Mouse (Mus musculus): ENCODE data around the gene Haus5. TPM values are rescaled to one million over a fixed set of nuclear protein-coding genes. Genes with fewer than 3 reads are reported as not detected.

Haus5 gene
- total and polyA plus RNA-seq, 3 experiments, result 32.3 to 50.9 (median 45.6) TPM

GRCm38 (mm10) chr7:30629013-30629412 lies 35.8 kb downstream of the Haus5 start:
- TF ChIP-seq CHD2 (IDR thresholded peaks at IDR 0.05; ENCODE audit: low read length) (0 out of 2 replicates have a peak, but pooled peaks have one; percentile 22), ZMIZ1 (IDR thresholded peaks at IDR 0.05; ENCODE audit: low read depth, low read length) (no peak), JUND (conservative IDR thresholded peaks at IDR 0.05; ENCODE audit: low read depth, low read length) (0 out of 2 replicates have a peak, but pooled peaks have one; percentile 33), BHLHE40 (IDR thresholded peaks at IDR 0.05; ENCODE audit: low read depth, low read length) (0 out of 2 replicates have a peak, but pooled peaks have one; percentile 33), MAFK (IDR thresholded peaks at IDR 0.05; ENCODE audit: insufficient replicate concordance, low read length) (no peak), CTCF (conservative IDR thresholded peaks at IDR 0.05 in 1 of 2, IDR thresholded peaks at IDR 0.05 in 1 of 2; ENCODE audit: low read depth in 2 of 2, low read length in 2 of 2) (peak in 1 of 2 experiments; percentile 31; a peak in 2 of 4 replicates), TBP (conservative IDR thresholded peaks at IDR 0.05; ENCODE audit: low read depth, low read length) (no peak), TCF12 (IDR thresholded peaks at IDR 0.05; ENCODE audit: low read depth, low read length) (peak; percentile 40; the same call in 1 of the 2 replicates), KAT2A (IDR thresholded peaks at IDR 0.05; ENCODE audit: insufficient replicate concordance, low read length) (no peak), E2F4 (IDR thresholded peaks at IDR 0.05; ENCODE audit: insufficient replicate concordance, low read depth, low read length) (no peak), SIN3A (IDR thresholded peaks at IDR 0.05; ENCODE audit: low read length) (peak; percentile 76), ELF1 (IDR thresholded peaks at IDR 0.05; ENCODE audit: low read depth, low read length) (0 out of 2 replicates have a peak, but pooled peaks have one; percentile 19), CHD1 (IDR thresholded peaks at IDR 0.05; ENCODE audit: low read depth, low read length) (no peak), HCFC1 (IDR thresholded peaks at IDR 0.05; ENCODE audit: low read depth, low read length) (peak; percentile 27), MXI1 (IDR thresholded peaks at IDR 0.05; ENCODE audit: low read depth, low read length) (peak; percentile 35; the same call in 1 of the 2 replicates), MYC (IDR thresholded peaks at IDR 0.05; ENCODE audit: low read depth, low read length) (peak; percentile 65; the same call in 1 of the 2 replicates), NRF1 (IDR thresholded peaks at IDR 0.05; ENCODE audit: low read depth, low read length) (no peak), MAX (IDR thresholded peaks at IDR 0.05; ENCODE audit: low read length) (peak; percentile 56; the same call in 1 of the 2 replicates), IRF4 (IDR thresholded peaks at IDR 0.05; ENCODE audit: low read depth, low read length) (peak; percentile 87), EP300 (IDR thresholded peaks at IDR 0.05; ENCODE audit: low read length) (peak; percentile 85), SMC3 (IDR thresholded peaks at IDR 0.05; ENCODE audit: low read depth, low read length) (no peak; the same call in 1 of the 2 replicates), NELFE (IDR thresholded peaks at IDR 0.05; ENCODE audit: low read depth, low read length) (no peak; the same call in 1 of the 2 replicates), USF2 (conservative IDR thresholded peaks at IDR 0.05; ENCODE audit: low read depth, low read length) (no peak), JUN (IDR thresholded peaks at IDR 0.05; ENCODE audit: insufficient read depth, low read depth, low read length) (peak; percentile 24; the same call in 1 of the 2 replicates), RCOR1 (conservative IDR thresholded peaks at IDR 0.05; ENCODE audit: low read depth, low read length) (peak; percentile 52; the same call in 1 of the 2 replicates)
- no peaks in the 10 kb centered on the region for H3K9me3 ChIP-seq (replicated peaks; ENCODE audit: low read length)
- H3K4me2 ChIP-seq (ENCODE audit: insufficient read depth, low read depth, poor library complexity, severe bottlenecking), result peak overlapping the region; percentile 5
- no peak overlapping the region for H3K9ac ChIP-seq (ENCODE audit: insufficient read depth, low read depth)
- no peak overlapping the region for H3K4me3 ChIP-seq (replicated peaks in 1 of 3; ENCODE audit: low read depth in 2 of 3, low read length in 2 of 3, poor library complexity in 1 of 3)
- peak; percentile 75 for DNase-seq (ENCODE audit: extremely low read depth)
- dilution Hi-C loops (cut with MboI; ENCODE audit: extremely low pct_ligation_motif_present, extremely low pct_unique_long_range_greater_than_20kb, low sequenced_read_pairs), result no loop called here
- peaks cover 19% of the 10 kb centered on the region for H3K79me2 ChIP-seq (replicated peaks; ENCODE audit: control insufficient read depth, extremely low read depth, insufficient read depth, poor library complexity, severe bottlenecking)
- H3K36me3 ChIP-seq (replicated peaks in 1 of 2; ENCODE audit: control insufficient read depth in 1 of 2, insufficient read depth in 1 of 2, low read length in 1 of 2), result peaks cover 0 to 9% of the 10 kb centered on the region in 2 experiments
- in situ Hi-C loops (cut with MboI; ENCODE audit: low pct_ligation_motif_present, low pct_unique_long_range_greater_than_20kb, low sequenced_read_pairs), result no loop called here
- peaks cover 14 to 33% of the 10 kb centered on the region in 2 experiments for H3K4me1 ChIP-seq (ENCODE audit: control insufficient read depth in 1 of 2, insufficient read depth in 2 of 2)
- no peaks in the 10 kb centered on the region for H3K27me3 ChIP-seq (replicated peaks)
- H3K27ac ChIP-seq (ENCODE audit: insufficient read depth, low read depth), result peak overlapping the region; percentile 51; the same call in 1 of the 2 replicates

All from CH12.LX (cell line).